Mouse (Mus musculus): Measurements from ENCODE around the gene Serpind1. TPM values are rescaled to one million over a fixed set of nuclear protein-coding genes. Genes with fewer than 3 reads are reported as not detected.

The Serpind1 gene
- total RNA-seq, 2 experiments from 2014 or later, result 2.2 to 52.1 TPM

DNA sequence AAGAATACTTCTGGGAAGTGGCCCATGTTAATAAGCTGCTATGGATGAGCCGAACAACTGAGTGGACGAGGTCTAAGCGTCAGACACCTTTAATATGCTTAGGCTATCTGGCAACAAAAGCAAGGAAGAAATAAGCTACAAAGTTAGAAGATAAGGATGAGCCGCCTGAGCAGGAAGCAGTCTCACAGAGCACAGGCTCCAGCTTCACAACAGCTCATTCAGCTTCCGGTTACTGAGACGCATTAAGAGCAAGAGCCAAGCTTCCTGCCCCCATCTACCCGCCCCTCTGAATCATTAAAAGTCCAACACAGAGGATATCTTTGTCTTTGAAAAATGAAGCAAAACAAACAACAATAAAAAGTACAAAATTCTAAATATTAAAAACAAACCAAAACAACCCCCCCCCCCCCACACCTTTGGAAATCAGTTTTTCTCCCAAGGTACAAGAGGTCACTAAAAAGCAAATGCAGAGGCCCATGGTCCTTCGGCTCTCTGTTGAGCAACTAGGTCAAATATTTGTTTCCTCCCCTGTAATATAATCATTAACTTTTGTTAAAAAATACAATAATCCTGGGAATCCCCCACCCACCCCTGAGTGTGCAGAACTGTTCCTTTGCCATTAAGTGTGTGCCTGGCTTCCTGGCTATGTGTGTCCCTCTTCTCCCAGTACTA lies 14.1 kb downstream of the Serpind1 start:
- no peak for DNase-seq (ENCODE audit: low spot score in 2 of 2)

- DNase-seq (ENCODE audit: low spot score in 2 of 2), result no peak
These were observed 14.6 kb downstream of the Serpind1 start for GRCm38 (mm10) chr16:17345813-17346155.

DNA sequence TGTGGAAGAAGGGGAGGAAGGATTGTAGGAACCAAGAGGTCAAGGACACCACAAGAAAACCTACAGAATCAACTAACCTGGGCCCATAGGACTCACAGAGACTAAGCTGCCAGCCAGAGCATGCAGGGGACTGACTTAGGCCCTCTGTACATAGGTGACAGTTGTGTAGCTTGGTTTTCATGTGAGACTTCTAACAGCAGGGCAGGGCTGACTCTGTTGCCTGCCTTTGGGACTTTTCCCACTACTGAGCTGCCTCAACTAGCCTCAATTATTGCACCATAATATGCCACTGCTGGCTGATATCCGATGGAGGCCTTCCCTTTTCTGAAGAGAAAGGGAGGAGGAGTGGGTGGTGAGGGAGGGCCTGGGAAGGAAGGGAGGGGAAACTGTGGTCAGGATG lies 15.6 kb downstream of the Serpind1 start:
- DNase-seq (ENCODE audit: low spot score in 2 of 2), result no peak

- no peak for DNase-seq (ENCODE audit: low spot score in 2 of 2)
These were observed 24.9 kb downstream of the Serpind1 start for GRCm38 (mm10) chr16:17356031-17356430.

DNA sequence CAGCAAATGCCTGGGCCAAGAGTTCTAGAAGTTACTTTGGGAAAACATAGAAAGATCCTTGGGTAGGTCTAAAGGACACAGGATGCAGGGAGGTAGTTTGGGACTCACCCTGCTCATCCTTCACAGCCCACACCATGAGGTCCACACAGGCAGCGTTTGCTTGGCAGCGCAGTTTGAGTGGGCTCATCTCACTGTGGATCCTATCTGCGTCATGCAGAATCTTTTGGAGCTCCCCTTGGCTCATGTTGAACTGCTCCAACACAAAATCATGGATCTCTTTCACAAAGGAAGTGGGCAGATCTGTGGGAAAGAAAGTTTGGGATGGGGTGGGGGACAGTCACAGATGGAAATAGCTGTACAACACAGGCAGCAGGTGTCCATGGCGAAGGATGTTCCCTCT lies 27.6 kb downstream of the Serpind1 start:
- no peak for DNase-seq (ENCODE audit: low spot score in 2 of 2)

DNA sequence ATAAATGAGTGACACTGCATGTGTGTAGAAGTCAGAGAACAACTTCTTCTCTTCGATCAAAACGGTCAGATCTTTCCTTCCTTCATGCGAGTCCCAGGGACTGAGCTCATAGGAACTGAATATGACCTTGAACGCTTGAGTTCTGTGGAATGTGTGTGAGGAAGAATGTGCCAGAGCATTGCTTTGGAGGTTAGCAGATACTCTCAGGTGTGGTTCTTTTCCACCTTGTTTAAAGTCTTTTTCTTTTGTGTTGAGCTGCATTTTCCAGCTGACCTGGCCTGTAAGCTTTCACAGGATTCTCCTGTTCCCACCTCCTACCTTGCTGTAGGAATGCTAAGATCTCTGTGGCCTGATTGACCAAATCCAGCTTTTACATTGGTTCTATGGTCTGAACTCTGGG lies 51.1 kb downstream of the Serpind1 start:
- no peak for DNase-seq (ENCODE audit: low spot score in 2 of 2)

DNA sequence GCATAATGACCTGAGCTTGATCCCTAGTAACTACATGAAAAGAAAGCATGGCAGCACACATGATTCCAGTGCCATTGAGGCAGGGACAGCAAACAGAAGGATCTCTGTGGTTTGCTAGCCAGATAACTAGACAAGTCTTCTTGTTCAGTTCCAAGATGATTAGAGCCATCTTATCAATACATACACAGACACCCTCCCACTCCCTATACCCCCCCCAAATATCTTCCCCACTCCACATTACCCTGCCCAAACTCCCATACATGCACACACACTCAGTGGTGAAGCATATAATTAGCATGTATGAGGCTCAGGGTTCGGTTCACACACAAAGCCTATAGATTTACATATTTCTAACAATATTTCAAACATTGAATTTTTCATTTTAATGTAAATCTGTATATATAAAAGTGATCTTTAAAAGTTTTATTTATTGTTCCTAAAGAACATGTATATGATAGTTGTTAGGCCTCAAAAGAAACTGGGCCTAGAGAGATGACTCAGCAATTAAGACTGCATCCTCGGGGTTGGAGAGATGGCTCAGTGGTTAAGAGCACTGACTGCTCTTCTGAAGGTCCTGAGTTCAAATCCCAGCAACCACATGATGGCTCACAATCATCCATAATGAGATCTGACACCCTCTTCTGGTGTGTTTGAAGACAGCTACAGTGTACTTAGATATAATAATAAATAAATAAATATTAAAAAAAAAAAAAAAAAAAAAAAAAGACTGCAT lies 52.6 kb downstream of the Serpind1 start:
- DNase-seq (ENCODE audit: low spot score in 2 of 2), result no peak

- DNase-seq (ENCODE audit: low spot score in 2 of 2), result no peak
These were observed 61.6 kb downstream of the Serpind1 start for GRCm38 (mm10) chr16:17392784-17393183.

Other genes starting within 250 kb of the Serpind1 start
- gene Ppil2, start 220.1 kb upstream of the Serpind1 start, total RNA-seq (2021), result 100 to 1,000 TPM; 112 to 118 TPM
- gene 2610318N02Rik, start 206.2 kb upstream of the Serpind1 start, total RNA-seq (2021), result 10 to 100 TPM in 1 of 2 experiments, 1 to 10 TPM in 1; 8.4 to 13.1 TPM
- gene Sdf2l1, start 199.0 kb upstream of the Serpind1 start, total RNA-seq (2021), result 10 to 100 TPM; 20.4 to 27.5 TPM
- 10 to 100 TPM in 1 of 2 experiments, 1 to 10 TPM in 1; 9.3 to 12.9 TPM for gene Ydjc, start 186.8 kb upstream of the Serpind1 start, total RNA-seq (2021)
- 1 to 10 TPM in 1 of 2 experiments, under 1 TPM in 1; 0.73 to 1.1 TPM for gene Ccdc116, start 184.1 kb upstream of the Serpind1 start, total RNA-seq (2021)
- 100 to 1,000 TPM; 200 to 206 TPM for gene Ube2l3, start 128.7 kb upstream of the Serpind1 start, total RNA-seq (2021)
- under 1 TPM in 1 of 2 experiments, not detected in 1; 0.22 TPM for gene Rimbp3, start 122.8 kb upstream of the Serpind1 start, total RNA-seq (2021)
- 1 to 10 TPM; 5.6 TPM for gene Hic2, start 97.8 kb upstream of the Serpind1 start, total RNA-seq (2021)
- gene Tmem191c, start 55.3 kb upstream of the Serpind1 start, total RNA-seq (2021), result 10 to 100 TPM; 22.9 to 26.7 TPM
- 10 to 100 TPM; 22.9 TPM for gene Snap29, start 74.6 kb downstream of the Serpind1 start, total RNA-seq (2021)
- 10 to 100 TPM; 65.0 to 70.9 TPM for gene Pi4ka, start 74.9 kb downstream of the Serpind1 start, total RNA-seq (2021)
- 10 to 100 TPM; 32.1 to 35.0 TPM for gene Crkl, start 120.6 kb downstream of the Serpind1 start, total RNA-seq (2021)
- gene Aifm3, start 158.2 kb downstream of the Serpind1 start, total RNA-seq (2021), result 1 to 10 TPM; 7.5 to 8.5 TPM
- gene Lztr1, start 177.3 kb downstream of the Serpind1 start, total RNA-seq (2021), result 10 to 100 TPM; 69.1 to 73.2 TPM
- gene Thap7, start 199.8 kb downstream of the Serpind1 start, total RNA-seq (2021), result 10 to 100 TPM; 35.6 to 39.7 TPM
- under 1 TPM; 0.31 to 0.65 TPM for gene Lrrc74b, start 229.9 kb downstream of the Serpind1 start, total RNA-seq (2021)
- gene P2rx6, start 230.5 kb downstream of the Serpind1 start, total RNA-seq (2021), result under 1 TPM; 0.45 to 0.51 TPM